Mouse (Mus musculus) MEL (cell line): ENCODE measurements around the gene Aldh4a1. TPM values are rescaled to one million over a fixed set of nuclear protein-coding genes. Genes with fewer than 3 reads are reported as not detected.

ENCODE experiments used
- DNase-seq: peaks from one replicate; pipeline ENCODE4 v3.0.0; 2011; ENCODE audit warnings: low read depth, low spot score
- H3K27ac ChIP-seq: 2 replicates; pipeline ENCODE4 v1.5.1; 2012; ENCODE audit warnings: low read depth, mild to moderate bottlenecking, control low read depth, low read length, moderate library complexity; ENCODE audit not compliant: control insufficient read depth
- H3K27me3 ChIP-seq, 2 experiments: fragments of 150-350 bp in 1 of 2; sonication (generic) in 1 of 2; 2 replicates each; pipeline ENCODE4 v1.6.1; 2012; ENCODE audit warnings: low read length in 2 of 2, mild to moderate bottlenecking in 2 of 2, improper control_type of control experiment in 1 of 2, moderate library complexity in 1 of 2; ENCODE audit not compliant: insufficient read depth in 2 of 2, control insufficient read depth in 1 of 2
- H3K36me3 ChIP-seq, 2 experiments: 2 replicates each; pipeline ENCODE4 v1.6.1; 2012 to 2014; ENCODE audit warnings: low read length in 2 of 2, improper control_type of control experiment in 1 of 2, inconsistent platforms in 1 of 2, mild to moderate bottlenecking in 1 of 2; ENCODE audit not compliant: insufficient read depth in 2 of 2, control insufficient read depth in 1 of 2
- H3K4me1 ChIP-seq, 2 experiments: fragments of 150-350 bp in 1 of 2; sonication (generic) in 1 of 2; 2 replicates each; pipeline ENCODE4 v1.6.1; 2012; ENCODE audit warnings: low read length in 2 of 2, improper control_type of control experiment in 1 of 2, mild to moderate bottlenecking in 1 of 2; ENCODE audit not compliant: insufficient read depth in 2 of 2, control insufficient read depth in 1 of 2
- H3K4me3 ChIP-seq, 2 experiments: fragments of 150-350 bp in 1 of 2; sonication (generic) in 1 of 2; 2 replicates each; pipeline ENCODE4 v1.5.1; 2012; ENCODE audit warnings: low read depth in 2 of 2, low read length in 2 of 2, mild to moderate bottlenecking in 2 of 2, moderate library complexity in 2 of 2, control low read depth in 1 of 2, improper control_type of control experiment in 1 of 2; ENCODE audit not compliant: control insufficient read depth in 1 of 2, insufficient read depth in 1 of 2
- H3K79me2 ChIP-seq: 2 replicates; pipeline ENCODE4 v1.6.1; 2012; ENCODE audit warnings: mild to moderate bottlenecking, low read length, moderate library complexity; ENCODE audit not compliant: control insufficient read depth, poor library complexity, insufficient read depth
- H3K9ac ChIP-seq: 2 replicates; pipeline ENCODE4 v1.6.1; 2012; ENCODE audit warnings: low read depth, mild to moderate bottlenecking, control low read depth, low read length, moderate library complexity; ENCODE audit not compliant: control insufficient read depth, poor library complexity, severe bottlenecking
- H3K9me3 ChIP-seq: fragments of 150-350 bp; sonication (generic); replicated peaks from 2 replicates; pipeline ENCODE4 v1.6.1; 2012; ENCODE audit warnings: mild to moderate bottlenecking, low read length, improper control_type of control experiment, moderate library complexity; ENCODE audit not compliant: insufficient read depth
- CTCF ChIP-seq, 3 experiments: IDR thresholded peaks in 2 of 3; conservative IDR thresholded peaks in 1 of 3; 2 replicates each; pipeline ENCODE4 v1.5.1; 2011 to 2012; ENCODE audit warnings: low read length in 3 of 3, low read depth in 2 of 3, mild to moderate bottlenecking in 2 of 3, improper control_type of control experiment in 1 of 3, inconsistent platforms in 1 of 3, mixed read lengths in 1 of 3, moderate library complexity in 1 of 3; ENCODE audit not compliant: control insufficient read depth in 1 of 3, insufficient read depth in 1 of 3, poor library complexity in 1 of 3, severe bottlenecking in 1 of 3
- EP300 ChIP-seq, 2 experiments: IDR thresholded peaks; 2 replicates each; pipeline ENCODE4 v1.6.1; 2011; ENCODE audit warnings: improper control_type of control experiment in 2 of 2, low read length in 2 of 2, low read depth in 1 of 2, mild to moderate bottlenecking in 1 of 2
- ETS1 ChIP-seq: IDR thresholded peaks from 2 replicates; pipeline ENCODE4 v1.6.1; 2012; ENCODE audit warnings: low read depth, mild to moderate bottlenecking, inconsistent platforms, low read length, improper control_type of control experiment, moderate library complexity
- GATA1 ChIP-seq: IDR thresholded peaks from 2 replicates; pipeline ENCODE4 v1.6.1; 2011; ENCODE audit warnings: low read depth, low read length, improper control_type of control experiment
- HCFC1 ChIP-seq: IDR thresholded peaks from 2 replicates; pipeline ENCODE4 v1.6.1; 2012; ENCODE audit warnings: low read depth, mild to moderate bottlenecking, inconsistent platforms, low read length, improper control_type of control experiment, moderate library complexity
- JUND ChIP-seq: IDR thresholded peaks from 2 replicates; pipeline ENCODE4 v1.6.1; 2011; ENCODE audit warnings: low read depth, mild to moderate bottlenecking, improper control_type of control experiment, low read length
- MAFK ChIP-seq: IDR thresholded peaks from 2 replicates; pipeline ENCODE4 v1.6.1; 2011; ENCODE audit warnings: low read depth, mild to moderate bottlenecking, low read length, improper control_type of control experiment, borderline replicate concordance
- MAX ChIP-seq: IDR thresholded peaks from 2 replicates; pipeline ENCODE4 v1.6.1; 2011; ENCODE audit warnings: low read length, improper control_type of control experiment
- MEF2A ChIP-seq: IDR thresholded peaks from 2 replicates; pipeline ENCODE4 v1.6.1; 2014; ENCODE audit warnings: low read depth, mild to moderate bottlenecking, inconsistent platforms, low read length, improper control_type of control experiment; ENCODE audit not compliant: poor library complexity, insufficient replicate concordance, severe bottlenecking; ENCODE audit errors: extremely low read depth
- MYB ChIP-seq: IDR thresholded peaks from 2 replicates; pipeline ENCODE4 v1.6.1; 2011; ENCODE audit warnings: mild to moderate bottlenecking, low read depth, low read length, improper control_type of control experiment
- NELFE ChIP-seq: IDR thresholded peaks from 2 replicates; pipeline ENCODE4 v1.6.1; 2011; ENCODE audit warnings: low read depth, low read length, improper control_type of control experiment
- POLR2A ChIP-seq, 2 experiments: IDR thresholded peaks; 2 replicates each; pipeline ENCODE4 v1.6.1; 2011 to 2012; ENCODE audit warnings: low read length in 2 of 2, mild to moderate bottlenecking in 2 of 2, control low read depth in 1 of 2, improper control_type of control experiment in 1 of 2, low read depth in 1 of 2, moderate library complexity in 1 of 2; ENCODE audit not compliant: control insufficient read depth in 1 of 2, insufficient read depth in 1 of 2, poor library complexity in 1 of 2
- POLR2AphosphoS2 ChIP-seq: IDR thresholded peaks from 2 replicates; pipeline ENCODE4 v1.6.1; 2011; ENCODE audit warnings: low read length, improper control_type of control experiment
- RAD21 ChIP-seq: IDR thresholded peaks from 2 replicates; pipeline ENCODE4 v1.6.1; 2011; ENCODE audit warnings: mild to moderate bottlenecking, low read depth, low read length, improper control_type of control experiment
- RCOR1 ChIP-seq: IDR thresholded peaks from 2 replicates; pipeline ENCODE4 v1.6.1; 2012; ENCODE audit warnings: low read depth, mild to moderate bottlenecking, inconsistent platforms, low read length, improper control_type of control experiment
- SIN3A ChIP-seq: IDR thresholded peaks from 2 replicates; pipeline ENCODE4 v1.6.1; 2012; ENCODE audit warnings: low read length, improper control_type of control experiment, inconsistent platforms
- SMC3 ChIP-seq: IDR thresholded peaks from 2 replicates; pipeline ENCODE4 v1.6.1; 2011; ENCODE audit warnings: low read depth, low read length, improper control_type of control experiment
- TAL1 ChIP-seq: IDR thresholded peaks from 2 replicates; pipeline ENCODE4 v1.6.1; 2012; ENCODE audit warnings: mild to moderate bottlenecking, inconsistent platforms, low read length, moderate library complexity, mixed read lengths
- TCF12 ChIP-seq: IDR thresholded peaks from 2 replicates; pipeline ENCODE4 v1.6.1; 2014; ENCODE audit warnings: low read depth, mild to moderate bottlenecking, inconsistent platforms, low read length, improper control_type of control experiment, moderate library complexity
- UBTF ChIP-seq: IDR thresholded peaks from 2 replicates; pipeline ENCODE4 v1.6.1; 2012; ENCODE audit warnings: low read depth, mild to moderate bottlenecking, inconsistent platforms, low read length, improper control_type of control experiment, moderate library complexity, borderline replicate concordance; ENCODE audit not compliant: insufficient read depth
- USF1 ChIP-seq: IDR thresholded peaks from 2 replicates; pipeline ENCODE4 v1.6.1; 2014; ENCODE audit warnings: low read depth, mild to moderate bottlenecking, inconsistent platforms, low read length, improper control_type of control experiment, moderate library complexity
- USF2 ChIP-seq, 2 experiments: IDR thresholded peaks; 2 replicates each; pipeline ENCODE4 v1.6.1; 2011 to 2012; ENCODE audit warnings: improper control_type of control experiment in 2 of 2, low read length in 2 of 2, borderline replicate concordance in 1 of 2, inconsistent platforms in 1 of 2, low read depth in 1 of 2, mild to moderate bottlenecking in 1 of 2; ENCODE audit not compliant: insufficient read depth in 1 of 2
- ZC3H11A ChIP-seq: IDR thresholded peaks from 2 replicates; pipeline ENCODE4 v1.6.1; 2012; ENCODE audit warnings: low read depth, mild to moderate bottlenecking, inconsistent platforms, low read length, improper control_type of control experiment
- polyA plus RNA-seq, 2 experiments: library from polyadenylated mRNA; stranded (reverse) in 1 of 2; unstranded in 1 of 2; fragments of >175 nt in 1 of 2; fragments of >200 nt in 1 of 2; gene quantifications; 2 replicates each; pipeline versions ENCODE4 v1.2.1 to v1.2.4; 2012; ENCODE audit warnings: low replicate concordance in 2 of 2, low read depth in 1 of 2; ENCODE audit not compliant: insufficient read length in 2 of 2, insufficient read depth in 1 of 2, missing spikeins in 1 of 2
- total RNA-seq: library from RNA; depleted of rRNA; stranded (reverse); fragments of 300-350 nt; gene quantifications from 2 replicates; pipeline ENCODE4 v1.2.3, GENCODE M21; 2012

Aldh4a1 gene
- total and polyA plus RNA-seq, 3 experiments: 11.7 to 12.3 TPM; not detected in 1

- no peak overlapping the region for H3K9ac ChIP-seq
- TF ChIP-seq RAD21 (no peak), HCFC1 (no peak), GATA1 (no peak), TAL1 (no peak), MYB (no peak), SMC3 (no peak), NELFE (no peak), MEF2A (no peak), USF1 (no peak), MAX (no peak), ZC3H11A (no peak), POLR2AphosphoS2 (no peak), RCOR1 (no peak), JUND (no peak)
- TF ChIP-seq, all 39 proteins: peak for 0
- Histone ChIP-seq H3K27ac (no peak overlapping the region), H3K36me3 (no peaks in the 10 kb centered on the region; a peak in 1 of 4 replicates), H3K9me3 (no peaks in the 10 kb centered on the region), H3K27me3 (no peaks in the 10 kb centered on the region), H3K79me2 (no peaks in the 10 kb centered on the region), H3K4me1 (peaks cover 0 to 4% of the 10 kb centered on the region in 2 experiments; a peak in 1 of 4 replicates), H3K4me3 (no peak overlapping the region)
- DNase-seq: no peak
Measured at GRCm38 (mm10) chr4:139637847-139638246, 15.2 kb downstream of the Aldh4a1 start.

DNA sequence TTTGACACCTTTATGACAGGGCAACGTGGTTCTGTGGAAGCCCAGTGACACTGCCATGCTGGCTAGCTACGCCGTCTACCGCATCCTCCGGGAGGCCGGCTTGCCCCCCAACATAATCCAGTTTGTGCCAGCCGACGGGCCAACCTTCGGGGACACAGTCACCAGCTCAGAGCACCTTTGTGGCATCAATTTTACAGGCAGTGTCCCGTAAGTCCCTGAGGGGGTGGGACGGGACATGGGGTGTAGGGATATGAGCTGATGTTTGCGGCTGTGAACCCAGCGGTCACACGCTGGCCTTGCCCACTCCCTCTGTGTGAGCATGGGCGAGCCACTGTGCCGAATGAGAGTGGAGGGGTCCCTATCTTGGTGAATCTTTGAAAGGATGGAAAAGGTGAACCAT is 15.7 kb downstream of the Aldh4a1 start:
- H3K4me3 ChIP-seq: no peak overlapping the region
- no peaks in the 10 kb centered on the region for H3K79me2 ChIP-seq
- no peak for DNase-seq
- H3K9me3 ChIP-seq: no peaks in the 10 kb centered on the region
- H3K9ac ChIP-seq: no peak overlapping the region
- no peak overlapping the region for H3K27ac ChIP-seq
- no peak for TF ChIP-seq RCOR1
- TF ChIP-seq UBTF: no peak
- TF ChIP-seq TCF12: no peak
- TF ChIP-seq USF2 (IDR thresholded peaks at IDR 0.05; ENCODE audit: borderline replicate concordance in 1 of 2, insufficient read depth in 1 of 2, low read depth in 1 of 2, low read length in 2 of 2): no peak
- TF ChIP-seq ETS1: no peak
- no peak for TF ChIP-seq CTCF (IDR thresholded peaks at IDR 0.05 in 2 of 3, conservative IDR thresholded peaks at IDR 0.05 in 1 of 3; ENCODE audit: control insufficient read depth in 1 of 3, insufficient read depth in 1 of 3, low read depth in 2 of 3, low read length in 3 of 3, poor library complexity in 1 of 3, severe bottlenecking in 1 of 3)
- TF ChIP-seq GATA1: no peak
- no peak for TF ChIP-seq MAFK
- TF ChIP-seq EP300 (IDR thresholded peaks at IDR 0.05; ENCODE audit: low read depth in 1 of 2, low read length in 2 of 2): no peak
- no peak for TF ChIP-seq ZC3H11A
- TF ChIP-seq SIN3A: no peak
- no peak for TF ChIP-seq POLR2A (IDR thresholded peaks at IDR 0.05; ENCODE audit: control insufficient read depth in 1 of 2, insufficient read depth in 1 of 2, low read depth in 1 of 2, low read length in 2 of 2, poor library complexity in 1 of 2)
- TF ChIP-seq, all 39 proteins: peak for 0
- H3K36me3 ChIP-seq: no peaks in the 10 kb centered on the region; a peak in 1 of 4 replicates
- no peaks in the 10 kb centered on the region for H3K27me3 ChIP-seq
- H3K4me1 ChIP-seq: peaks cover 0 to 4% of the 10 kb centered on the region in 2 experiments; a peak in 1 of 4 replicates
